11 mouse cellular contexts compared by ENCODE assay signal in the genomic region with DNA sequence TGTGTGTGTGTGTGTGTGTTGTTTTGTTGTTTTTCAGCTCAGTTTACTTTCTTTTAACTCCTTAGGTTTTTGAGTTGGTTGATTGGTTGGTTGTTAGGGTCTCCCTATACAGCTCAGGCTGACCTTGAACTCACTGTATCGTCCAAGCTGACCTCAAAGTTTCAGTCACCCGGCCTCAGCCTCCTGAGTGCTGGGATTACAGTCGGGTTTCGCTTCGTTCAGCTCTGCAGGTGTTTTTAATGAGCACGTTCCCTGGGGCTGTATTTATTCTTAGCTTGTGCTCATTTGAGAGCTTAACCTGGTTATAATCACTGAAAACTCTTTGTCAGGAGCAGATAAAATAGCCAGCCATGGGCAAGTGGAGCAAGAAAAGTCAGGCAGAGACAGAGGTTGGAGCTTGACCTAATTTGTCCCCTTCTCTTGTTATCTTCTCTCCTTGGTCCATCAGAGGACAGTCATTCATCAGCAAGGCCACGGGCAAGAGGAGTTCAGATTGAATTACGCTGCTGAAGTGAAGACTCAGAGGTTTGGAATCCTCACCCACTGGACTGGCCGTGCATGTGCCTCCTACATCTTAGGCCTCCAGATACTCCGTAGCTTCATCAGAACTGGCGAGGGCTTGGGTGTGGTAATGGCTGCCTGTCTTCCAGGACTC.
DNase-seq lines count a peak whose midpoint lies in the region; ATAC-seq lines count a peak whose summit lies in the region.
"Had no signal": no experiment of that assay in that cellular context is flagged by ENCODE, and none has a peak within 500 bp of the region (broad histone marks: within the 10 kb centered on the region; RNA-seq: fewer than 3 reads in every experiment).

No protein-coding gene starts in this region.

- WGBS in heart, embryonic 11.5 days (ENCODE audit: insufficient replicate concordance), result 39% methylated on average over 11 of the region's 11 CpGs
- 77% methylated on average over 11 of the region's 11 CpGs for WGBS in hindbrain, embryonic 14.5 days
- WGBS in intestine, embryonic 16.5 days, result 73% methylated on average over 11 of the region's 11 CpGs

- no peak for ATAC-seq in heart, embryonic 11.5 days (replicated peaks; ENCODE audit: insufficient number of reproducible peaks, low FRiP score, low TSS enrichment)
- no peak for ATAC-seq in hindbrain, embryonic 14.5 days (ENCODE audit: low FRiP score)
- ATAC-seq in intestine, embryonic 16.5 days, result no peak
- ATAC-seq: CD4-positive, CD25-positive, alpha-beta regulatory T cell, adult 4 months had no signal

- H3K9me3 ChIP-seq in heart, embryonic 11.5 days (replicated peaks; ENCODE audit: control insufficient read depth, low read length), result no peaks in the 10 kb centered on the region
- H3K9me3 ChIP-seq in hindbrain, embryonic 14.5 days (ENCODE audit: control insufficient read depth, low read length), result no peaks in the 10 kb centered on the region
- no peaks in the 10 kb centered on the region for H3K9me3 ChIP-seq in intestine, embryonic 16.5 days (ENCODE audit: control insufficient read depth, low read length)
- H3K9me3 ChIP-seq: limb, embryonic 15.5 days had no signal

- H3K36me3 ChIP-seq in heart, embryonic 11.5 days (ENCODE audit: control insufficient read depth, insufficient read depth, low read length), result no peaks in the 10 kb centered on the region
- H3K36me3 ChIP-seq in hindbrain, embryonic 14.5 days (replicated peaks; ENCODE audit: control insufficient read depth, insufficient read depth), result no peaks in the 10 kb centered on the region
- H3K36me3 ChIP-seq in intestine, embryonic 16.5 days (ENCODE audit: control insufficient read depth, insufficient read depth, low read length), result no peaks in the 10 kb centered on the region
- H3K36me3 ChIP-seq: limb, embryonic 15.5 days had no signal

- no peak overlapping the region for H3K4me3 ChIP-seq in heart, embryonic 11.5 days (ENCODE audit: low read depth, low read length)
- H3K4me3 ChIP-seq in hindbrain, embryonic 14.5 days (replicated peaks; ENCODE audit: low read length), result no peak overlapping the region
- no peak overlapping the region for H3K4me3 ChIP-seq in intestine, embryonic 16.5 days (ENCODE audit: low read length)
- H3K4me3 ChIP-seq: limb, embryonic 15.5 days had no signal

- H3K27ac ChIP-seq in heart, embryonic 11.5 days (ENCODE audit: low read depth, low read length), result no peak overlapping the region
- H3K27ac ChIP-seq in hindbrain, embryonic 14.5 days, result no peak overlapping the region
- H3K27ac ChIP-seq in intestine, embryonic 16.5 days (ENCODE audit: low read length), result no peak overlapping the region
- H3K27ac ChIP-seq: limb, embryonic 15.5 days had no signal

- H3K27me3 ChIP-seq in heart, embryonic 11.5 days (ENCODE audit: control insufficient read depth, insufficient read depth, low read length), result no peaks in the 10 kb centered on the region
- no peaks in the 10 kb centered on the region for H3K27me3 ChIP-seq in hindbrain, embryonic 14.5 days (ENCODE audit: control insufficient read depth, insufficient read depth, low read length)
- H3K27me3 ChIP-seq in intestine, embryonic 16.5 days (replicated peaks; ENCODE audit: control insufficient read depth, insufficient read depth, low read length), result no peaks in the 10 kb centered on the region
- H3K27me3 ChIP-seq: limb, embryonic 15.5 days had no signal

- DNase-seq in heart, adult 11 months, result peak; percentile 95
- peak; percentile 47 for DNase-seq in adrenal gland, postnatal 10 days
- DNase-seq in heart, adult 8-10 months (ENCODE audit: low spot score), result peak; percentile 30
- DNase-seq in hindlimb bud, embryonic 11.5 days (ENCODE audit: extremely low spot score, low read depth, low spot score), result peak; percentile 47
- no peak for DNase-seq in hindbrain, embryonic 14.5 days (ENCODE audit: low spot score)
- no peak for DNase-seq in liver
- DNase-seq: lung, embryonic 14.5 days had no signal

- no peak overlapping the region for H3K4me2 ChIP-seq in heart, embryonic 11.5 days
- H3K4me2 ChIP-seq in hindbrain, embryonic 14.5 days (replicated peaks), result no peak overlapping the region
- H3K4me2 ChIP-seq in intestine, embryonic 16.5 days (ENCODE audit: low read depth, low read length), result no peak overlapping the region
- H3K4me2 ChIP-seq: limb, embryonic 15.5 days; lung, embryonic 14.5 days had no signal

- no peak overlapping the region for H3K9ac ChIP-seq in heart, embryonic 11.5 days (ENCODE audit: low read depth, low read length)
- no peak overlapping the region for H3K9ac ChIP-seq in hindbrain, embryonic 14.5 days
- H3K9ac ChIP-seq in intestine, embryonic 16.5 days (ENCODE audit: low read depth, low read length), result no peak overlapping the region
- H3K9ac ChIP-seq: limb, embryonic 15.5 days; lung, embryonic 14.5 days had no signal

- H3K4me1 ChIP-seq in heart, embryonic 11.5 days (ENCODE audit: control insufficient read depth, insufficient read depth, low read length), result peaks cover 8% of the 10 kb centered on the region; the same call in 1 of the 2 replicates
- no peaks in the 10 kb centered on the region for H3K4me1 ChIP-seq in hindbrain, embryonic 14.5 days (replicated peaks; ENCODE audit: control insufficient read depth, insufficient read depth, low read length)
- H3K4me1 ChIP-seq in intestine, embryonic 16.5 days (ENCODE audit: control insufficient read depth, insufficient read depth, low read length), result no peaks in the 10 kb centered on the region

Comparison
In these comparisons a context has a peak if more than half of its experiments do, and no peak if none do; other contexts are left out.
1. DNase-seq: peak in heart, adult 11 months (single experiment), adrenal gland, postnatal 10 days (single experiment), heart, adult 8-10 months (single experiment) and hindlimb bud, embryonic 11.5 days (single experiment); none in hindbrain, embryonic 14.5 days (single experiment) and liver (single experiment).